Mouse (Mus musculus) urinary bladder, postnatal 25 days (tissue): ENCODE results near the gene Xlr4b.
A peak's percentile ranks its signal among the peaks of the same experiment; 100 is the strongest.
"Not testable (repeated sequence)": the region's sequence is repeated elsewhere in the genome, so short reads cannot be mapped to it uniquely, and the experiment has no call there.

Experiments used
- DNase-seq: peaks from one replicate; pipeline ENCODE4 v3.0.0; 2022; ENCODE audit warnings: low spot score

Xlr4b gene

GRCm38 (mm10) chrX:73213819-73214564 lies at the start of gene Xlr4b:
Gene Xlr4b, plus strand, starts transcription at chrX:73214333.
- not testable (repeated sequence) for DNase-seq

- DNase-seq, result not testable (repeated sequence)
Measured at GRCm38 (mm10) chrX:73176889-73177288, 37.2 kb upstream of the Xlr4b start, which contains the start of gene Spin2d. Gene Spin2d, minus strand, starts transcription at chrX:73176989.

DNA sequence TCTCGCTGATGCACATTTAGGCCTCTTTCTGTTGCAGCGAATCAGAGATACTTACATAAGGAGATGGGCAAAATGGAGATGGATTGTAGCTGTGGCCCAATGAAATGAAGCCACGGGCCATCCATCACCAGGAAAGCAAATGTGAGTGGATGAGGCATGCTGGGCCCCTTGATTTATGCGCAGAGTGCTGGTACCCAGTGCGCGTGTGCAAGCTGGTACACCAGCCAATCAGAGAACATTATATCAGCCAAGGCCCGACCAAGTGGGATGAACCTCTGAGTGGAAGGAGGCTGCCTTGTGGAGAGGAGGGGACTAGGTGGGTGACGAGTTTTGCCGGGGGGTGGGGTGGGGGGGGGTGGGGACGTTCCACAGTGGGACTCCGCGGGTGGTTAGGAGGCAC lies 22.2 kb upstream of the Xlr4b start, which contains the start of gene Xlr3b:
Gene Xlr3b (plus strand): TSS at position 274 of the 400 bp plus-strand sequence.
- not testable (repeated sequence) for DNase-seq

DNA sequence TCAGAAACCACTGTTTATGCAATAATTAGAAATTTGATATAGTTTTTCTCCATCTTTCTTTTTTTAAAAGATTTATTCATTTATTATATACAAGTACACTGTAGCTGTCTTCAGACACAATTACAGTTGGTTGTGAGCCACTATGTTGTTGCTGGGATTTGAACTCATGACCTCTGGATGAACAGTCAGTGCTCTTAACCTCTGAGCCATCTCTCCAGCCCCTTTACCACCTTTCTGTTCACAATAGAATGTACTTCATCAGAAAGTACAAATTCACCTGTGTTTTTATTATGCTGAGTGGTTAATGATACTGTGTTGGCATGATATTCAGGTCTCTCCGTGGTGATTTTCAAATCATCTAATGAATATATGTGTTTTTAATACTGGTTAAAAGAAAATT lies 11.2 kb downstream of the Xlr4b start:
- no peak for DNase-seq

GRCm38 (mm10) chrX:73227914-73228605 lies 13.9 kb downstream of the Xlr4b start, which contains the start of gene F8a:
Gene F8a, plus strand, starts transcription at chrX:73228291.
- peak; percentile 62 for DNase-seq

GRCm38 (mm10) chrX:73228606-73229214 lies 14.6 kb downstream of the Xlr4b start:
- DNase-seq, result peak; percentile 27

- DNase-seq, result no peak
Measured at GRCm38 (mm10) chrX:73229288-73229687, 15.2 kb downstream of the Xlr4b start.

GRCm38 (mm10) chrX:73242821-73243325 lies 28.7 kb downstream of the Xlr4b start, which contains the start of gene Xlr4c:
Gene Xlr4c, minus strand, starts transcription at chrX:73243130.
- DNase-seq, result not testable (repeated sequence)

DNA sequence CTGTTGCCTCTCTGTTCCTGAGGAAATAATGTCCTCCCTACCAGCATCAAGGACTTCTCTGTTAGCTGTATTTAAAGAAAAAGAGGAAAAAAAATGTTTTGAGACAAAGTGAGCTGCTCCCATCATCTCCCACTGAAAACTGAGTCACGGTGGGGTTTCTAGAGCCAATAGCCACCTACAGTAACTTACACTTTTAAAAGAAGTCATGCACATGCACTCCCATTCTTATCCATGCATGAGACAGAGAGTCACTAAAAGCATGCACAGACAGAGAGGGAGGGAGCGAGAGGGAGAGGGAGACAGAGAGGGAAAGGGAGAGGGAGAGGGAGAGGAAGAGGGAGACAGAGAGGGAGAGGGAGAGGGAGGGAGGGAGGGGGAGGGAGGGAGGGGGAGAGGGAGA lies 48.3 kb downstream of the Xlr4b start:
- DNase-seq, result not testable (repeated sequence)

DNA sequence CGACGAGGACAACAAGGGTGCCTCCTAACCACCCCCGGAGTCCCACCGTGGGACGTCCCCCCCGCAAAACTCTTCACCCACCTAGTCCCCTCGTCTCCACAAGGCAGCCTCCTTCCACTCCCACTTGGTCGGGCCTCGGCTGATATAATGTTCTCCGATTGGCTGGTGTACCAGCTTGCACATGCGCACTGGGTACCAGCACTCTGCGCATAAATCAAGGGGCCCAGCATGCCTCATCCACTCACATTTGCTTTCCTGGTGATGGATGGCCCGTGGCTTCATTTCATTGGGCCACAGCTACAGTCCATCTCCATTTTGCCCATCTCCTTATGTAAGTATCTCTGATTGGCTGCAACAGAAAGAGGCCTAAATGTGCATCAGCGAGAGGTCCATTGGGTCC lies 51.1 kb downstream of the Xlr4b start, which contains the start of gene Xlr3c:
Gene Xlr3c (minus strand): TSS at position 121 of the 400 bp plus-strand sequence.
- DNase-seq, result not testable (repeated sequence)
